Mouse (Mus musculus): ENCODE measurements at regions not wholly inside any gene's neighbourhood (a gene's known extent, or its start where the extent isn't known, plus 50 kb on each side); places are given as distances from the start of the nearest gene placed in this dataset.

DNA sequence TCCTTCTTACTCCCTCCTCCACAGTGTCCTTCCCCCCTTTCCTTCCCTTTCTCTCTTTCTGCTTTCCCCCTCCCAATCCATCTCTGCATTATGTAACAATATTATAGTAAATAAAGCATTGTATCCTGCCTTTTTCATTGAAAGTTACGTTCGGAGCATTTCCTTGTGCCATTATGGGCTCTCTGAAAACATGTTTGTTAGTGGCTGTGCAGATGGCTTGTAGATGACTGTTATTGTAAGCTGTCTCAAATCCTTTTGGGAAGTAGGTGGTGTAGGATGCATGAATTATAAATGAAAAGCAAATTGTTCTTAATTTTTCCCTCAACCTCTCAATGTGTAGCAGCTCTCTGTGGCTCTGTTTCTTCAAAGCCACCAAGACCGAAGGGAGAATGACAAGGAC lies 66.0 kb upstream of the Gpr139 start:
- Histone ChIP-seq H3K9ac (ENCODE audit: control insufficient read depth, low read depth, low read length, poor library complexity, severe bottlenecking) (no peak overlapping the region), H3K27me3 (ENCODE audit: control insufficient read depth in 1 of 2, insufficient read depth in 2 of 2, low read length in 2 of 2) (no peaks in the 10 kb centered on the region), H3K4me3 (ENCODE audit: control insufficient read depth in 1 of 2, insufficient read depth in 1 of 2, low read depth in 2 of 2, low read length in 2 of 2) (no peak overlapping the region), H3K27ac (ENCODE audit: control insufficient read depth, low read depth, low read length) (no peak overlapping the region), H3K36me3 (ENCODE audit: control insufficient read depth in 1 of 2, insufficient read depth in 2 of 2, low read length in 2 of 2) (peaks cover 0 to 25% of the 10 kb centered on the region in 2 experiments; a peak in 2 of 4 replicates), H3K79me2 (ENCODE audit: control insufficient read depth, insufficient read depth, low read length, poor library complexity) (no peaks in the 10 kb centered on the region), H3K9me3 (replicated peaks; ENCODE audit: insufficient read depth, low read length) (no peaks in the 10 kb centered on the region), H3K4me1 (ENCODE audit: control insufficient read depth in 1 of 2, insufficient read depth in 2 of 2, low read length in 2 of 2) (peaks cover 8 to 24% of the 10 kb centered on the region in 2 experiments)
- no peak for DNase-seq (ENCODE audit: low read depth, low spot score)
- TF ChIP-seq SIN3A (IDR thresholded peaks at IDR 0.05; ENCODE audit: low read length) = no peak
- no peak for TF ChIP-seq TBP (IDR thresholded peaks at IDR 0.05; ENCODE audit: low read depth, low read length)
- TF ChIP-seq MAFK (IDR thresholded peaks at IDR 0.05; ENCODE audit: borderline replicate concordance, low read depth, low read length) = no peak
- no peak for TF ChIP-seq MAX (IDR thresholded peaks at IDR 0.05; ENCODE audit: low read length)
- TF ChIP-seq KAT2A (conservative IDR thresholded peaks at IDR 0.05; ENCODE audit: low read depth, low read length) = no peak
- no peak for TF ChIP-seq POLR2A (IDR thresholded peaks at IDR 0.05; ENCODE audit: control insufficient read depth in 1 of 2, insufficient read depth in 1 of 2, low read depth in 1 of 2, low read length in 2 of 2, poor library complexity in 1 of 2)
- TF ChIP-seq ZNF384 (IDR thresholded peaks at IDR 0.05; ENCODE audit: low read depth, low read length) = no peak
- TF ChIP-seq POLR2AphosphoS5 (IDR thresholded peaks at IDR 0.05; ENCODE audit: borderline replicate concordance, low read depth, low read length) = no peak
- TF ChIP-seq CTCF (IDR thresholded peaks at IDR 0.05 in 2 of 3, conservative IDR thresholded peaks at IDR 0.05 in 1 of 3; ENCODE audit: control insufficient read depth in 1 of 3, insufficient read depth in 1 of 3, low read depth in 2 of 3, low read length in 3 of 3, poor library complexity in 1 of 3, severe bottlenecking in 1 of 3) = no peak
- TF ChIP-seq CHD1 (IDR thresholded peaks at IDR 0.05; ENCODE audit: low read depth, low read length) = no peak
- TF ChIP-seq NRF1 (IDR thresholded peaks at IDR 0.05; ENCODE audit: insufficient read depth, low read depth, low read length, poor library complexity, severe bottlenecking) = no peak
- no peak for TF ChIP-seq RAD21 (IDR thresholded peaks at IDR 0.05; ENCODE audit: low read depth, low read length)
- no peak for TF ChIP-seq POLR2AphosphoS2 (IDR thresholded peaks at IDR 0.05; ENCODE audit: low read length)
- TF ChIP-seq HCFC1 (IDR thresholded peaks at IDR 0.05; ENCODE audit: low read depth, low read length) = no peak

DNA sequence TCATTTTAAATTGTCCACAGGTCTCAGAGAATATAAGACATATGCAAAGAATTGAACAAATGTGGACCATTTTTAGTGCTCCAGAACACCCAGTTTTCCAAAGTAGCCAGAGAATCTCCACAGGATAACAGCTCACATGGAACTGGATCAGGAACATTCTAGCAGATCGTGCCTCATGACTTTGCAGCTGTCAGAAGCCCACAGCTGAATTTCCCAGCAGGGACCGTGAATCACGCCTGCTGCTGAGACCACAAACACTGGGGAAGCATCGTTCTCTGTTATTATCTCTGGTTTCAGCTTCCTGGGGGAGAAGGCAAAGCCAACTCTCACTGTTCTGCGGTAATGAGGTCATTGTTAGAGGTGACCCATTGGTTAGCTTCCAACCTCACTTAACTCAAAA lies 60.4 kb upstream of the Gpr139 start:
- DNase-seq (ENCODE audit: low read depth, low spot score) = no peak
- no peak for TF ChIP-seq TBP (IDR thresholded peaks at IDR 0.05; ENCODE audit: low read depth, low read length)
- TF ChIP-seq CHD1 (IDR thresholded peaks at IDR 0.05; ENCODE audit: low read depth, low read length) = no peak
- no peak for TF ChIP-seq ELF1 (IDR thresholded peaks at IDR 0.05; ENCODE audit: low read depth, low read length)
- no peak for TF ChIP-seq NELFE (IDR thresholded peaks at IDR 0.05; ENCODE audit: low read depth, low read length)
- TF ChIP-seq ZC3H11A (IDR thresholded peaks at IDR 0.05; ENCODE audit: low read depth, low read length) = no peak
- TF ChIP-seq ZKSCAN1 (IDR thresholded peaks at IDR 0.05; ENCODE audit: low read depth, low read length) = no peak
- no peak for TF ChIP-seq GABPA (IDR thresholded peaks at IDR 0.05; ENCODE audit: low read depth, low read length)
- TF ChIP-seq KAT2A (conservative IDR thresholded peaks at IDR 0.05; ENCODE audit: low read depth, low read length) = no peak
- TF ChIP-seq ZNF384 (IDR thresholded peaks at IDR 0.05; ENCODE audit: low read depth, low read length) = no peak
- no peak for TF ChIP-seq UBTF (IDR thresholded peaks at IDR 0.05; ENCODE audit: borderline replicate concordance, insufficient read depth, low read depth, low read length)
- no peak for TF ChIP-seq USF1 (IDR thresholded peaks at IDR 0.05; ENCODE audit: low read depth, low read length)
- TF ChIP-seq GATA1 (IDR thresholded peaks at IDR 0.05; ENCODE audit: low read depth, low read length) = no peak
- H3K36me3 ChIP-seq (ENCODE audit: control insufficient read depth in 1 of 2, insufficient read depth in 2 of 2, low read length in 2 of 2) = no peaks in the 10 kb centered on the region; a peak in 1 of 4 replicates
- no peaks in the 10 kb centered on the region for H3K79me2 ChIP-seq (ENCODE audit: control insufficient read depth, insufficient read depth, low read length, poor library complexity)
- no peak overlapping the region for H3K9ac ChIP-seq (ENCODE audit: control insufficient read depth, low read depth, low read length, poor library complexity, severe bottlenecking)
- H3K4me3 ChIP-seq (ENCODE audit: control insufficient read depth in 1 of 2, insufficient read depth in 1 of 2, low read depth in 2 of 2, low read length in 2 of 2) = no peak overlapping the region
- H3K27me3 ChIP-seq (ENCODE audit: control insufficient read depth in 1 of 2, insufficient read depth in 2 of 2, low read length in 2 of 2) = no peaks in the 10 kb centered on the region
- H3K4me1 ChIP-seq (ENCODE audit: control insufficient read depth in 1 of 2, insufficient read depth in 2 of 2, low read length in 2 of 2) = no peaks in the 10 kb centered on the region
- no peak overlapping the region for H3K27ac ChIP-seq (ENCODE audit: control insufficient read depth, low read depth, low read length)
- H3K9me3 ChIP-seq (replicated peaks; ENCODE audit: insufficient read depth, low read length) = no peaks in the 10 kb centered on the region

Measured in MEL (cell line).